Mouse (Mus musculus): ENCODE data around the gene Rgs7bp. TPM values are rescaled to one million over a fixed set of nuclear protein-coding genes. Genes with fewer than 3 reads are reported as not detected.

The Rgs7bp gene
- 2.7 and 3.2 TPM in 2 replicates for polyA plus RNA-seq (2015; fragmentation: Nextera tagmentation; extraction: Ambion mirVana)

- Histone ChIP-seq H3K4me2 (peak within 1 kb of the TSS; percentile 90), H3K4me1 (replicated peaks) (peaks cover 15% of the 10 kb centered on the region), H3K27me3 (0 out of 2 replicates have a peak, but pooled peaks cover 2% of the 10 kb centered on the region), H3K27ac (peak within 1 kb of the TSS; percentile 69), H3K9ac (peak within 1 kb of the TSS; percentile 69), H3K9me3 (replicated peaks) (no peaks in the 10 kb centered on the region), H3K36me3 (no peaks in the 10 kb centered on the region), H3K4me3 (peak within 1 kb of the TSS; percentile 70)
- ATAC-seq (replicated peaks; ENCODE audit: insufficient number of reproducible peaks, insufficient read depth, low FRiP score, low read depth): peak; percentile 79
- under 1% methylated on average over 68 of the region's 75 CpGs for WGBS
These were observed at the start of gene Rgs7bp for GRCm38 (mm10) chr13:105054181-105054940. Gene Rgs7bp (minus strand): TSS chr13:105054930.

GRCm38 (mm10) chr13:105104385-105104784 lies 49.7 kb upstream of the Rgs7bp start:
- H3K36me3 ChIP-seq: no peaks in the 10 kb centered on the region
- H3K27me3 ChIP-seq: no peaks in the 10 kb centered on the region
- no peaks in the 10 kb centered on the region for H3K9me3 ChIP-seq (replicated peaks)
- no peak for ATAC-seq (replicated peaks; ENCODE audit: insufficient number of reproducible peaks, insufficient read depth, low FRiP score, low read depth)
- WGBS: 72% methylated on average over 2 of the region's 2 CpGs
- H3K9ac ChIP-seq: no peak overlapping the region
- H3K27ac ChIP-seq: no peak overlapping the region
- no peak overlapping the region for H3K4me3 ChIP-seq
- no peaks in the 10 kb centered on the region for H3K4me1 ChIP-seq (replicated peaks)
- H3K4me2 ChIP-seq: no peak overlapping the region

GRCm38 (mm10) chr13:105100705-105101104 lies 46.0 kb upstream of the Rgs7bp start:
- ATAC-seq (replicated peaks; ENCODE audit: insufficient number of reproducible peaks, insufficient read depth, low FRiP score, low read depth): no peak
- H3K9ac ChIP-seq: no peak overlapping the region
- 71% methylated on average over 4 of the region's 4 CpGs for WGBS

GRCm38 (mm10) chr13:105096316-105096715 lies 41.6 kb upstream of the Rgs7bp start:
- H3K4me3 ChIP-seq: no peak overlapping the region
- no peak overlapping the region for H3K9ac ChIP-seq
- H3K4me2 ChIP-seq: no peak overlapping the region
- no peaks in the 10 kb centered on the region for H3K27me3 ChIP-seq
- no peak for ATAC-seq (replicated peaks; ENCODE audit: insufficient number of reproducible peaks, insufficient read depth, low FRiP score, low read depth)
- H3K36me3 ChIP-seq: no peaks in the 10 kb centered on the region
- WGBS: 70% methylated on average over 2 of the region's 2 CpGs
- no peaks in the 10 kb centered on the region for H3K4me1 ChIP-seq (replicated peaks)
- H3K9me3 ChIP-seq (replicated peaks): no peaks in the 10 kb centered on the region
- H3K27ac ChIP-seq: no peak overlapping the region

More at GRCm38 (mm10) chr13:105100705-105101104, 46.0 kb upstream of the Rgs7bp start:
- Histone ChIP-seq H3K4me3 (no peak overlapping the region), H3K27me3 (no peaks in the 10 kb centered on the region), H3K4me1 (replicated peaks) (no peaks in the 10 kb centered on the region), H3K27ac (no peak overlapping the region), H3K4me2 (no peak overlapping the region), H3K36me3 (no peaks in the 10 kb centered on the region), H3K9me3 (replicated peaks) (no peaks in the 10 kb centered on the region)

GRCm38 (mm10) chr13:105089276-105089675 lies 34.5 kb upstream of the Rgs7bp start:
- Histone ChIP-seq H3K4me3 (no peak overlapping the region), H3K27ac (no peak overlapping the region), H3K4me1 (replicated peaks) (no peaks in the 10 kb centered on the region), H3K27me3 (no peaks in the 10 kb centered on the region), H3K4me2 (no peak overlapping the region), H3K9me3 (replicated peaks) (no peaks in the 10 kb centered on the region), H3K9ac (no peak overlapping the region), H3K36me3 (no peaks in the 10 kb centered on the region)
- WGBS: 85% methylated on average over 3 of the region's 3 CpGs
- ATAC-seq (replicated peaks; ENCODE audit: insufficient number of reproducible peaks, insufficient read depth, low FRiP score, low read depth): no peak

GRCm38 (mm10) chr13:105081862-105082261 lies 27.1 kb upstream of the Rgs7bp start, which contains the start of gene 4933425L06Rik:
Gene 4933425L06Rik (plus strand): TSS chr13:105082122.
- WGBS: 77% methylated on average over 10 of the region's 10 CpGs
- H3K4me2 ChIP-seq: no peak within 1 kb of the TSS
- no peak for ATAC-seq (replicated peaks; ENCODE audit: insufficient number of reproducible peaks, insufficient read depth, low FRiP score, low read depth)

GRCm38 (mm10) chr13:105066890-105067845 lies 12.4 kb upstream of the Rgs7bp start:
- WGBS: 53% methylated on average over 7 of the region's 7 CpGs
- ATAC-seq (replicated peaks; ENCODE audit: insufficient number of reproducible peaks, insufficient read depth, low FRiP score, low read depth): no peak
- no peak overlapping the region for H3K4me2 ChIP-seq

More at GRCm38 (mm10) chr13:105081862-105082261, 27.1 kb upstream of the Rgs7bp start, which contains the start of gene 4933425L06Rik:
- Histone ChIP-seq H3K27me3 (no peaks in the 10 kb centered on the region), H3K9ac (no peak within 1 kb of the TSS), H3K9me3 (replicated peaks) (no peaks in the 10 kb centered on the region), H3K36me3 (no peaks in the 10 kb centered on the region), H3K27ac (no peak within 1 kb of the TSS), H3K4me3 (no peak within 1 kb of the TSS), H3K4me1 (replicated peaks) (no peaks in the 10 kb centered on the region)

GRCm38 (mm10) chr13:105066119-105066518 lies 11.4 kb upstream of the Rgs7bp start:
- H3K9me3 ChIP-seq (replicated peaks): no peaks in the 10 kb centered on the region
- no peak for ATAC-seq (replicated peaks; ENCODE audit: insufficient number of reproducible peaks, insufficient read depth, low FRiP score, low read depth)

More at GRCm38 (mm10) chr13:105066890-105067845, 12.4 kb upstream of the Rgs7bp start:
- H3K27ac ChIP-seq: no peak overlapping the region
- H3K9me3 ChIP-seq (replicated peaks): no peaks in the 10 kb centered on the region
- no peak overlapping the region for H3K9ac ChIP-seq
- H3K36me3 ChIP-seq: no peaks in the 10 kb centered on the region
- H3K4me3 ChIP-seq: no peak overlapping the region
- H3K4me1 ChIP-seq (replicated peaks): no peaks in the 10 kb centered on the region
- H3K27me3 ChIP-seq: no peaks in the 10 kb centered on the region

GRCm38 (mm10) chr13:105055374-105055773 lies 644 bp upstream of the Rgs7bp start:
- Histone ChIP-seq H3K36me3 (no peaks in the 10 kb centered on the region), H3K9me3 (replicated peaks) (no peaks in the 10 kb centered on the region), H3K4me3 (peak overlapping the region; percentile 70), H3K9ac (peak overlapping the region; percentile 69; the same call in 1 of the 2 replicates), H3K27ac (peak overlapping the region; percentile 69; the same call in 1 of the 2 replicates), H3K27me3 (0 out of 2 replicates have a peak, but pooled peaks cover 2% of the 10 kb centered on the region), H3K4me2 (peak overlapping the region; percentile 90), H3K4me1 (replicated peaks) (peaks cover 15% of the 10 kb centered on the region)
- WGBS: 17% methylated on average over 5 of the region's 5 CpGs
- ATAC-seq (replicated peaks; ENCODE audit: insufficient number of reproducible peaks, insufficient read depth, low FRiP score, low read depth): no peak

More at GRCm38 (mm10) chr13:105066119-105066518, 11.4 kb upstream of the Rgs7bp start:
- H3K9ac ChIP-seq: no peak overlapping the region
- no peak overlapping the region for H3K27ac ChIP-seq
- H3K4me3 ChIP-seq: no peak overlapping the region
- H3K4me2 ChIP-seq: no peak overlapping the region
- no peaks in the 10 kb centered on the region for H3K36me3 ChIP-seq
- H3K27me3 ChIP-seq: no peaks in the 10 kb centered on the region
- no peaks in the 10 kb centered on the region for H3K4me1 ChIP-seq (replicated peaks)

- peak overlapping the region; percentile 90 for H3K4me2 ChIP-seq
- H3K9me3 ChIP-seq (replicated peaks): no peaks in the 10 kb centered on the region
- peaks cover 15% of the 10 kb centered on the region for H3K4me1 ChIP-seq (replicated peaks)
- no peak for ATAC-seq (replicated peaks; ENCODE audit: insufficient number of reproducible peaks, insufficient read depth, low FRiP score, low read depth)
- H3K36me3 ChIP-seq: no peaks in the 10 kb centered on the region
- H3K4me3 ChIP-seq: peak overlapping the region; percentile 70
- peak overlapping the region; percentile 69 for H3K27ac ChIP-seq
- 0% methylated on average over 8 of the region's 8 CpGs for WGBS
- 0 out of 2 replicates have a peak, but pooled peaks cover 2% of the 10 kb centered on the region for H3K27me3 ChIP-seq
- peak overlapping the region; percentile 69 for H3K9ac ChIP-seq
These were observed 195 bp upstream of the Rgs7bp start for GRCm38 (mm10) chr13:105054941-105055309.

GRCm38 (mm10) chr13:105053618-105054017 lies 1.1 kb downstream of the Rgs7bp start:
- 4% methylated on average over 12 of the region's 12 CpGs for WGBS
- Histone ChIP-seq H3K27ac (peak overlapping the region; percentile 69), H3K27me3 (0 out of 2 replicates have a peak, but pooled peaks cover 2% of the 10 kb centered on the region), H3K4me3 (peak overlapping the region; percentile 70), H3K4me1 (replicated peaks) (peaks cover 15% of the 10 kb centered on the region), H3K9me3 (replicated peaks) (no peaks in the 10 kb centered on the region), H3K9ac (peak overlapping the region; percentile 69), H3K4me2 (peak overlapping the region; percentile 90), H3K36me3 (no peaks in the 10 kb centered on the region)
- ATAC-seq (replicated peaks; ENCODE audit: insufficient number of reproducible peaks, insufficient read depth, low FRiP score, low read depth): peak; percentile 58
